Mouse (Mus musculus) CD4-positive naive resting alpha-beta T cell, adult 76 days (primary cell): ENCODE data around the gene Chn2. TPM values are rescaled to one million over a fixed set of nuclear protein-coding genes. Genes with fewer than 3 reads are reported as not detected.

Source experiments
- total RNA-seq: library from RNA; stranded (reverse); gene quantifications from one replicate; pipeline ENCODE4 v1.2.4, GENCODE M21; 2023

Chn2 gene
- total RNA-seq = 14.2 TPM

GRCm38 (mm10) chr6:54039357-54039804 is at the start of gene Chn2:
Gene Chn2, plus strand, starts transcription at chr6:54039554.

GRCm38 (mm10) chr6:54325246-54325885 is 286.0 kb downstream of the Chn2 start, which contains the start of gene Prr15:
Gene Prr15, plus strand, starts transcription at chr6:54325835.

Other genes with a start within 250 kb of the Chn2 start
- gene Tril, start 218.7 kb upstream of the Chn2 start, total RNA-seq = not detected
- gene Cpvl, start 60.9 kb upstream of the Chn2 start, total RNA-seq = not detected